Mouse (Mus musculus): ENCODE measurements around the gene Avil. TPM values are rescaled to one million over a fixed set of nuclear protein-coding genes. Genes with fewer than 3 reads are reported as not detected.

Gene Avil
- polyA plus RNA-seq, 1 experiment from 2014 or later = 0.20 TPM

DNA sequence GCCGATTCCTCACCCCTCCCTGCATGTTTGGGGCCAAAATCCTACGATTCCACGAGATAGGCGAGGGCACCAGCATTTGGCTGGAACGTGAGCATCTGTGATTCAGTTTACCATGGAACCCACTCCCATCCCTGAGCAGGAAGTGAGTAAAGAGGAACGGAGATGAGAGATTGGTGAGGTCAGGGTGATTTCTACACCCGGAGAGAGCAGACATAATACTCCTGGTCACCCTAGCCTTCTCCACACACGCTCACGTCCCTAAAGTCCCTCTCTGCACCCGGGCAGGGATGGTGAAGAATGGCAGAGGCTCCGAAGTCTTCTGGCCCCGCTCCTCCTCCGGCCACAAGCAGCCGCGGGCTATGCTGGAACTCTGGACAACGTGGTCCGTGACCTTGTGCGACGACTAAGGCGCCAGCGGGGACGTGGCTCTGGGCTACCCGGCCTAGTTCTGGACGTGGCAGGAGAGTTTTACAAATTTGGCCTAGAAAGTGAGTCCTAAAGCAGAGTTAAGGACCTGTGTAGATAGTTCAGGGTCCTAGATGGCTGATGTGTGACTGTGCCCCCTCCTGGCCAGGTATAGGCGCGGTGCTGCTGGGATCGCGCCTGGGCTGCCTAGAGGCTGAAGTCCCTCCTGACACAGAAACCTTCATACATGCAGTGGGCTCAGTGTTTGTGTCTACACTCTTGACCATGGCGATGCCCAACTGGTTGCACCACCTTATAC lies 49.0 kb downstream of the Avil start:
- 3% methylated on average over 29 of the region's 29 CpGs for WGBS
- H3K4me1 ChIP-seq (replicated peaks; ENCODE audit: control insufficient read depth, insufficient read depth, low read length) = peaks cover 6% of the 10 kb centered on the region; the same call in 1 of the 2 replicates
- peak overlapping the region; percentile 59 for H3K4me2 ChIP-seq (replicated peaks; ENCODE audit: low read depth)
- ATAC-seq = peak; percentile 38
- H3K9ac ChIP-seq (ENCODE audit: low read depth, low read length) = no peak overlapping the region
- H3K27me3 ChIP-seq (replicated peaks; ENCODE audit: control insufficient read depth, insufficient read depth, low read length) = peaks cover 38% of the 10 kb centered on the region
- no peak overlapping the region for H3K27ac ChIP-seq (ENCODE audit: low read depth, low read length)
- peak overlapping the region; percentile 35 for H3K4me3 ChIP-seq (ENCODE audit: low read depth, low read length)
- peaks cover 6% of the 10 kb centered on the region for H3K36me3 ChIP-seq (ENCODE audit: control insufficient read depth, insufficient read depth)
- no peaks in the 10 kb centered on the region for H3K9me3 ChIP-seq (ENCODE audit: control insufficient read depth)
- TF ChIP-seq CTCF (IDR thresholded peaks at IDR 0.05; ENCODE audit: low read depth) = peak; percentile 66

DNA sequence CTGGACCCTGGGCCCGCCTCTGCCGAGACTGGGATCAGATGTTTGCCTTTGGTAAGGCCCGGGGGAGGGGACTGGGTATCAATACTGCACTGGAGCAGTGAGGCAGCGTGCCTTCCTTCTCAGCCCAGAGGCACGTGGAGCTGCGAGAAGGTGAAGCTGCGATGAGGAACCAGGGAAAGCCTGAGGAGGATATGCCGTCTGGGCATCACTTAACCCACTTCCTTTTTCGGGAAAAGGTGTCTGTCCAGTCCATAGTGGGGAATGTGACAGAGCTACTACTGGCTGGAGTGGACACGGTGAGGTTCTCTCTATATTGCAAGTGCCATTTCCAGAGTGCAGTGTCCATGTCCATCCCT lies 49.6 kb downstream of the Avil start:
- Histone ChIP-seq H3K27me3 (replicated peaks; ENCODE audit: control insufficient read depth, insufficient read depth, low read length) (peaks cover 38% of the 10 kb centered on the region), H3K4me2 (replicated peaks; ENCODE audit: low read depth) (peak overlapping the region; percentile 59), H3K9me3 (ENCODE audit: control insufficient read depth) (no peaks in the 10 kb centered on the region), H3K4me1 (replicated peaks; ENCODE audit: control insufficient read depth, insufficient read depth, low read length) (peaks cover 6% of the 10 kb centered on the region; the same call in 1 of the 2 replicates), H3K27ac (ENCODE audit: low read depth, low read length) (no peak overlapping the region), H3K9ac (ENCODE audit: low read depth, low read length) (no peak overlapping the region), H3K36me3 (ENCODE audit: control insufficient read depth, insufficient read depth) (peaks cover under 1% of the 10 kb centered on the region), H3K4me3 (ENCODE audit: low read depth, low read length) (peak overlapping the region; percentile 35; the same call in 1 of the 2 replicates)
- WGBS = 13% methylated on average over 10 of the region's 10 CpGs
- TF ChIP-seq CTCF (IDR thresholded peaks at IDR 0.05; ENCODE audit: low read depth) = no peak
- ATAC-seq = no peak; the same call in 1 of the 2 replicates

DNA sequence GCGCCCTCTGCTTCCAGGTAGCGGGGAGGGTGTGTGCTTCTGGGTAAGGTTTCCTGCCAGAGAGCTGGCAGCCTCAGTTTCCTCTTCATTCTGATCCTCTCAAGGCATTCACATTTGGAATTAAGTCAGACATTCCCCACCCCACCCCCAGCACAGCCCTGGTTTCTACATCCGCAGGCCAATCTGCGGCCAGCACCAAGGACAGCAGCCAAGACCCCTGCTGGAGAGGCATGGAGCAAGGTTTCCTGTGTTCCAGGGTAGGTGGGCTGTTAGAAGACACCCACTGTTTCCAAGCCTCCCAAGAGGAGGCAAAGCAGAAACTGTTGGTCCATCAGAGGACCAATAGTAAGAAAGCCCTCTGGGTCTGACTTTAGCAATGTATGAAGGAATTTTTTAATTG lies 54.1 kb downstream of the Avil start:
- TF ChIP-seq CTCF (IDR thresholded peaks at IDR 0.05; ENCODE audit: low read depth) = 0 out of 2 replicates have a peak, but pooled peaks have one; percentile 7

DNA sequence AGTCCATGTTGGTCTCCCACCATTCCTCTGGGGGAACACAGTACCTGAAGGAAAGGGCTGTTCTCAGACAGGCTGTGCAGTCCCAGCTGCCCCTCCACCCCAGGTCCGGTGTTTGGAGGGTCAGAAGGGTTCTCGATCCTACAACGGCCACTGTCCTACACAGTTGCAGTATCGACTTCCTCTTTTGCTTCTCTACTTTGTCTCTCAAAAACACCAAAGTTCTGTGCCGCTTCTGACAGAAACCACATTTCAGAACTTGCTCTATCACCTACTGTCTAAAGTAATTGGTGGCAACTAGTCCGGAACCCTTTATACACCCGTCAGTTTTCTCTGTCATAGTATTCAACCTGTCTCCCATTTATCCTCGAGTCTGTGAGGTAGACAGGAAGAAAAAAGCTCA lies 54.9 kb downstream of the Avil start:
- H3K36me3 ChIP-seq (ENCODE audit: control insufficient read depth, insufficient read depth) = peaks cover 10% of the 10 kb centered on the region

More for the DNA sequence above, 54.1 kb downstream of the Avil start:
- Histone ChIP-seq H3K4me2 (replicated peaks; ENCODE audit: low read depth) (no peak overlapping the region), H3K4me3 (ENCODE audit: low read depth, low read length) (no peak overlapping the region), H3K9me3 (ENCODE audit: control insufficient read depth) (no peaks in the 10 kb centered on the region), H3K27me3 (replicated peaks; ENCODE audit: control insufficient read depth, insufficient read depth, low read length) (peaks cover 17% of the 10 kb centered on the region), H3K4me1 (replicated peaks; ENCODE audit: control insufficient read depth, insufficient read depth, low read length) (no peaks in the 10 kb centered on the region), H3K9ac (ENCODE audit: low read depth, low read length) (no peak overlapping the region), H3K27ac (ENCODE audit: low read depth, low read length) (no peak overlapping the region), H3K36me3 (ENCODE audit: control insufficient read depth, insufficient read depth) (peaks cover 10% of the 10 kb centered on the region)
- ATAC-seq = no peak
- WGBS = 72% methylated on average over 4 of the region's 4 CpGs

DNA sequence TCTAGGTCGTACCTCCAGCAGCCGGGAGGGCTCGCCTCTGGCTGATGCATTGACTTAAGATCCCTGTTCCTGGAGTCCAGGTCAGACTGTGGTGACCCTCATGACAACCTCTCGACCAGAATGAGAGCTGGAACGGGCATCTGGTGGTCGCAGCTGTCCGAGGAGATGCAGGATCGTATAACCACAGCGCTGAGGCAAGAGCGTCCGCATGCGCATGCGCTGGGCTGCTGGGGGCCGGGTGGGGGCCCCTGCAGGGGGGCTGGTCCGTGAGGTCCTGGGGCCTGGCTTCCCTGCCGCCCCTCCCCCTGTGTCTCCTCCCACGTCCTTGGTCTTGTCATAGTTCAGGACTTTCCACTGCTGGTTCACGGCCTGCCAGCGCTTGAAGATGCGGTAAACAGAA lies 56.0 kb downstream of the Avil start:
- no peak overlapping the region for H3K27ac ChIP-seq (ENCODE audit: low read depth, low read length)
- WGBS = 83% methylated on average over 20 of the region's 20 CpGs
- H3K9me3 ChIP-seq (ENCODE audit: control insufficient read depth) = no peaks in the 10 kb centered on the region
- no peaks in the 10 kb centered on the region for H3K4me1 ChIP-seq (replicated peaks; ENCODE audit: control insufficient read depth, insufficient read depth, low read length)
- ATAC-seq = no peak
- no peak overlapping the region for H3K9ac ChIP-seq (ENCODE audit: low read depth, low read length)
- no peak for TF ChIP-seq CTCF (IDR thresholded peaks at IDR 0.05; ENCODE audit: low read depth)
- peaks cover 1% of the 10 kb centered on the region; the same call in 1 of the 2 replicates for H3K27me3 ChIP-seq (replicated peaks; ENCODE audit: control insufficient read depth, insufficient read depth, low read length)
- no peak overlapping the region for H3K4me2 ChIP-seq (replicated peaks; ENCODE audit: low read depth)
- peaks cover 10% of the 10 kb centered on the region for H3K36me3 ChIP-seq (ENCODE audit: control insufficient read depth, insufficient read depth)
- H3K4me3 ChIP-seq (ENCODE audit: low read depth, low read length) = no peak overlapping the region

More for the DNA sequence above, 54.9 kb downstream of the Avil start:
- Histone ChIP-seq H3K4me3 (ENCODE audit: low read depth, low read length) (no peak overlapping the region), H3K27ac (ENCODE audit: low read depth, low read length) (no peak overlapping the region), H3K4me1 (replicated peaks; ENCODE audit: control insufficient read depth, insufficient read depth, low read length) (no peaks in the 10 kb centered on the region), H3K4me2 (replicated peaks; ENCODE audit: low read depth) (no peak overlapping the region), H3K9me3 (ENCODE audit: control insufficient read depth) (no peaks in the 10 kb centered on the region), H3K27me3 (replicated peaks; ENCODE audit: control insufficient read depth, insufficient read depth, low read length) (peaks cover 10% of the 10 kb centered on the region), H3K9ac (ENCODE audit: low read depth, low read length) (no peak overlapping the region)
- ATAC-seq = no peak
- no peak for TF ChIP-seq CTCF (IDR thresholded peaks at IDR 0.05; ENCODE audit: low read depth)
- 79% methylated on average over 8 of the region's 8 CpGs for WGBS

DNA sequence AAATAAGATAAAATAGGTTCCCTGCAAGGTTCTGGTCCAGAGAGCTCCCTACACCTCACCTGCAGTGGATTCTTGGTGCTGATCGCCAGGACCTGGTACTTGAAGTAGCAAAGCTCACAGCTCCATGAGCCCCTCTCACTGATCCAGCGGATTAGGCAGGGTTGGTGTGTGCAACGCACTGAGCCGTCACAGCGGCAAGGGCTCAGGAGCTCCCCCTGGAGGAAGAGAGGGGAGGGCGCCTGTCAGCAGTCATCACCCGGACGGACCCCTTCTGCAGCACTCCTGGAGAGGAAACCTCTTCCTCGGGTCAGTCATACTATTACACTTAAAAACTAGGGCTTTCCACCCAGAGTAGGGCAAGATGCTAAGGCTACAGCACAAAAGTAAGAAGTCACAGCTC lies 57.7 kb downstream of the Avil start:
- Histone ChIP-seq H3K9me3 (ENCODE audit: control insufficient read depth) (no peaks in the 10 kb centered on the region), H3K4me2 (replicated peaks; ENCODE audit: low read depth) (peak overlapping the region; percentile 100), H3K27me3 (replicated peaks; ENCODE audit: control insufficient read depth, insufficient read depth, low read length) (no peaks in the 10 kb centered on the region), H3K4me1 (replicated peaks; ENCODE audit: control insufficient read depth, insufficient read depth, low read length) (no peaks in the 10 kb centered on the region), H3K4me3 (ENCODE audit: low read depth, low read length) (peak overlapping the region; percentile 78; the same call in 1 of the 2 replicates), H3K9ac (ENCODE audit: low read depth, low read length) (no peak overlapping the region), H3K36me3 (ENCODE audit: control insufficient read depth, insufficient read depth) (peaks cover 10% of the 10 kb centered on the region), H3K27ac (ENCODE audit: low read depth, low read length) (no peak overlapping the region)
- 2% methylated on average over 9 of the region's 9 CpGs for WGBS
- peak; percentile 99 for TF ChIP-seq CTCF (IDR thresholded peaks at IDR 0.05; ENCODE audit: low read depth)
- ATAC-seq = no peak; the same call in 1 of the 2 replicates
